Mouse (Mus musculus) spleen, postnatal 14 days (tissue): ENCODE measurements around the gene Prkg2.

ENCODE experiments used
- DNase-seq, 2 experiments: peaks; one replicate each; pipeline ENCODE4 v3.0.0; 2021 to 2022; ENCODE audit warnings: low spot score in 2 of 2

The Prkg2 gene

DNA sequence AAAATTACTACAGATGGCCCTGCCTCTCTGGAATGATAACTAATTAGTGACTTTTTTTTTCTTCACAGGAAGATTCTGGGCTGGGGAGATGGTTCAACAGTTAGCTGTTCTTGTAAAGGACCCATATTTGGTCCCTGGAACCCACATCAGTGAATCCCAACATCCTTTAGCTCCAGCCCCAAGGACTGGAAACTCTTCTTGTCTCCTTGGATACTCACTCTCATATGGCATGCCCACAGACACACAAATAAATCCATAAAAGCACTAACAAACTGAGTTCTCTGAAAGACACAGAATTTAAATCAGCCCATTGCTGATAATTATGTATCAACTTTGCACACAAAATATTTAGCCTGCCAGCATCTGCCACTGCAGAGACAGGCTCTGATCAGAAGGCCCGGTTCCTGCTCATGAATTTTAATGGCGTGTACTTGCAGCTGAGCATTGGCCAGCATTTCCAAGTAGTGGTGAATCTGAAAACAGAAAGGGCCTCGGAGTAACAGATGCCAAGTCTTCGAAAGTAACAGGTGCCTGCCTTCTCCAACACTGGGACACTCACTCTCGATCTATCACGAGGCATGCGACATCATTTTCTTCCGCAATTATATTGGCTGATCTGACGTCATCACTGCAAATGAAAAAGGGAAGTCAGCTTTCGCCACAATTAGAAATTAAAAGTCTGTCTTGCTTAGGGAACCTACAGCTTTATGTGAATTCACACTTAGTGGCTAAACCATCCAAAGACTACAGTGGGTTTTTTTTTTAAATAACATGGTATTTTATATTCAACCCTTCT is 61.1 kb downstream of the Prkg2 start:
- DNase-seq = no peak

DNA sequence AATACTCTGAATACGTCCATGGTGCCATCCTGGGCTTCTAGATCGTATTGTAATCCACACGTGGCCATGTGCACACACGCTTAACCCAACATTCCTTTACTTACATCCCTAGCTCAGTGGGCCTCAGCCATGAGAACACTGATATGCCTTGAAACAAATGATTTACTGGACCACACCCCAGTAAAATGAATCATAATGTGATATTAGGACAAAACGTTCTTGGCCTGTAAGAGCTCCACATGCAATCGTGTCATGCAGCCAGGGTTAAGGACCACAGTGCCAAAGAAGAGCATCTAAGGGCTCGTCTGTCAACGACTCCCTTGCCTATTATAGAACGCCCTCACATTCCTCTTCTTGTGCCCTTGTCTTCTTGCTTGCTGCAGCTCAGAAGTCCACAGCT is 70.5 kb downstream of the Prkg2 start:
- no peak for DNase-seq

DNA sequence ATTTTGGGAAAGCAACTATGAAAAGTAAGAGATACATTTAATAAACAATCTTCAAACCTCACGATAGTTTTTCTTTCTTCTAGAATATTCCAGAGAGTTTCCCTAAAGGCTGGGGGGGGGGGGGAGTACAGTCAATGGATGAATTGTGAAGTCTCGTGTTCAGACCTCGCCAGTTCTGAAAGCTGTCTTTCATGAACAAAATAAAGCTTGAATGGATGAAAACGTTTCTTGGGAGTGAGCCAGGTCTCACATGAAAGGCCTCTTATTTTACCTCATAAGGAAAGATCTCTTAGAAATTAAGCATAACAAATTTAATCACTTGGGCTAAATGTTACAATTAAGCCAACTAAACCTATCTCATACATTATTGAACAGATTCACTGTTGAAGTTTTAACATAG is 72.0 kb downstream of the Prkg2 start:
- DNase-seq = no peak

DNA sequence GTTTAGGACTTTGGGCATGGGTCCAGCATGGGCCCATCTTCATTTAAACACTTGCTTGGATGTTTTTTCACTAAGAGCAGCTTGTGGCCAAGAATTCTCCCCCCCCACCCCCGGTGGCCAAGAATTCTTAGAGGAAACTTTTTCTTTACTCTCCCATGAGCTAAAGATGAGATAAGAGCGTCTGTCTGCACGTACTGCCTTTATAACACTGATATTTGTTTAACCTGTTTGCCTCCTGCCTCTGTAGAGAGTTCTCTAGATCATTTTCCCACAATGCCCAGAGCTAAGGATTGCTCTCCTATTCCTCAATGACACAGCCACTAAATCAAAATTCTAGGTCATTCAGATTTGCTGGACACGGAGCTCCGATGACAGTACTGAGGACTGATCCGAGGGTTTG is 72.8 kb downstream of the Prkg2 start:
- no peak for DNase-seq

DNA sequence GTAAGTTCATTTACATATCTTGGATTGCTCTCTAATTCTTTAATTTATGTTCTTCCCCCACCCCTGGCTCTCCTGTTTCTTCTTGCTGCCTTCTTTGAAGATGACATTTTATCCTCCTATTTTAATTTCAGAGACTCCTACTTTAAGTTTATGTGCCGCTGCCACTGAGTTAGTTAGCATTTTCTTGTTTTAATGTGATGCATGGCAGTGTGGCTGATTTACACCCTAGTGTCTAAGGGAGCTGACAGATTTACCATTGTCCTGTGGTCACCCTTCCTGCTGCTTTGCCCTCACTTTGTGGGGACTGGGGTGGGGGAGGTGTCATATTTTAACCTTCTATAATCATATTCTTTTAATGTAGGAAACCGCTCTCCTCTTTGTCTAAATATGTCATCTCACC is 74.7 kb downstream of the Prkg2 start:
- no peak for DNase-seq

DNA sequence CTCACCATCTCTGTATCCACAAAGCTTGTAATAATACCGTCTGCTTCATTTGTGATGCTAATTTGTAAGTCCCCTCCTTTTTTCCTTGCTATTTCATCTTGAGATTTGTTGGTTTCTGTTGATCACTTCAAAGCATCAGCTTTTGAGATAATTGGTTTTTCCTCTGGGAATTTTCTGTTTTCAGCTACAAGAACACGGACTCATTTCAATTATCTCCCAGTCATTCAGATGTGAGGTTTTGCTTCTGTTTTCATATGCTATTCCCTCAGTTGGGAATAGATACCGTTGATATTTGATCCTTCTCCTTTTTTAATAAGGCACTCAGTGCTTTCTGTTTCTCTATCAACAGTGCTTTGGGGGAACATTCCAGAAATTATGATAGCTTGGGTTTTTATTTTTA is 81.6 kb downstream of the Prkg2 start:
- no peak for DNase-seq

DNA sequence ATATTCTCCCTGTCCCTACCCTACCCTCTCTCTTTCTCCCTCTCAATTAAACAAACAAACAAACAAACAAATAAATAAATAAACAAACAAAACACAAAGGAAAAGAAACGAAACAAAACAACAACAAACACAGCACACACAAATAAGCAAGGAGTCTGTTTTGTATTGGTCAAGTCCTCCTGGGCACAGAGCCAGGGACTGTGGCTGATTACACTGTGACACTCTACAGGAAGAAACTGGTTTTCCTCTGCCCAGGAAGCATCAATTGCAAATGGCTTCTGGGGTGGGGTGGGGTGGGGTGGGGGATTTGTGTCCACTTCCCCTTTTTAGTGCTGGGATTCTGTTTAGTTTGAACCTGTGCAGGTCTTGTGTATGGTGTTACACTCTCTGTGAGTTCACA is 83.8 kb downstream of the Prkg2 start:
- DNase-seq = no peak

DNA sequence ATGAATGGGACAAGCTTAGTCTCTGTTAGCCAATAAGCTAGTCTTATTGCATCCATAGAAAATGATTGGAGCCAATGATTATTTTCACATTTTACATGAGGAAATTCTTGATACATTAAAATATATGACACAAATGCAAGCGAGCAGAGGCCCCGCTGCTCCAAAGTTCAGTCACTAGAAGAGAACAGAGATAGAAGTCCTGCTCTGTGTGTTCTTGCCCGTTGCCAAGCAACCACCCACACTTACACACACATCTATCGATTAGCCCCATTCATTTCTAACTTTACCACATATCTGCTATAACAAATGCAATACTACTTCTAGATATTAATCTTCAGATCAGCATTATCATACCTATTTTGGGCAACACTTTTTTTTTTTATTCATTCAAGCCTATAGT is 85.6 kb downstream of the Prkg2 start:
- no peak for DNase-seq

DNA sequence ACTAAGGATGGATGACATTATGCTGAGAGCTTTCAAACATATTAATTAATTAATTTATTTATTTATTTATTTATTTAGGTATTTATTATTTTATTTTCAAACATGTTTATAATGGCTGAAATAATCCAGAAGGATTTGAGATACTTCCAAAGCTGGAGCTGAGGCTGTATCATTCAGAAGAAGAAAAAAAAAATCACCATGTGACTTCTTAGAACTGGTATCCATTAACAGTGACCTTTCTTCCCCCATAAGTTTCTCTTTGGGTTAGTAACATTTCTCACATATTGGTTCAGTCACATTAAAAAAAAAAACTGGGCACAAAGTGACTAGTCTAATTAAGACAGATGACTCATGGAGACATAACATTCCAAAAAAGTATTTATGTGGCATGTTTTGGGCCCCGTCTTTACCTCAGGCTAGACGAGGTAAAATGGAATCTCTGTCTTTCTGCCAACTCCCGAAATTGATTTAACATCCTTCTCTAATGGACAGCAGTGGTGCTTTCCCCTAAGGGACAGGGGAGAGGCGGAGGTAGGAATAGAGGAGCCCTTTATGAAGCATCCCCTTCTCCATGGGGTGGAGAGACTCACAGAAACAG is 86.6 kb downstream of the Prkg2 start:
- DNase-seq = no peak

DNA sequence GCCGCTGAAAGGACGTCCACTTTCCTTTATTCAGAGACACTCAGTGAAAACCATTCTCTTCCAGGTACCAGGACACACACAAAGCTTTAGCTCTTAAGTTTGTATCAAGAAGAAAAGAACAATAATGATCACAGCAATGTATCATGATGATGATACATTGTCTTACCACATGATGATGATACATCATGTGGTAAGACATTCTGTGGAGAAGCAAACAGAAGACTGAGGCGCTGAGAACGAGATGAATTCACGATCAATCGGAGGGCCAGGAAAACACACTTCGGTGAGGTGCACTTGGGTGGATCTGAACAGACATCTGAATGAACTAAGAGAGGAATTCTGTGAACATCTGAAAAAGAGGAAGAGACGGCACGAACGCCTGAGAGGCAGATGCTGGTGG is 87.4 kb downstream of the Prkg2 start:
- no peak for DNase-seq

DNA sequence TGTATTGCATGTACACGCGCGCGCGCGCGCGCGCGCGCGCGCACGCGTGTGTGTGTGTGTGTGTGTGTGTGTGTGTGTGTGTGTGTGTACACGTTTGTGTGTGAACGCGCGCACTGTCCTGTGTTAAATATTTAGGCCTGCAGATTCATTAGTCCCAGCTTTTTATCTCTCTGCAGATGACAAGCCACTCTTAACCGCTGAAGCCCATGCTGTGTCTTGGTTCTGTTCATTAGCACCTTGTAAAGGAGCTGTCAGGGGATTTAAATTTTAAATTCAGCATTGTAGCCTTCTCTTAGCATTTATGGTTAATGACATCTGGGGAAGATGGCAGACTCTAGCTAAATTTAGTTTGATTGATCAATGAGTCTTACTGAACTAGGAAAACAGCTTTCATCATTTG is 90.5 kb downstream of the Prkg2 start:
- no peak for DNase-seq

DNA sequence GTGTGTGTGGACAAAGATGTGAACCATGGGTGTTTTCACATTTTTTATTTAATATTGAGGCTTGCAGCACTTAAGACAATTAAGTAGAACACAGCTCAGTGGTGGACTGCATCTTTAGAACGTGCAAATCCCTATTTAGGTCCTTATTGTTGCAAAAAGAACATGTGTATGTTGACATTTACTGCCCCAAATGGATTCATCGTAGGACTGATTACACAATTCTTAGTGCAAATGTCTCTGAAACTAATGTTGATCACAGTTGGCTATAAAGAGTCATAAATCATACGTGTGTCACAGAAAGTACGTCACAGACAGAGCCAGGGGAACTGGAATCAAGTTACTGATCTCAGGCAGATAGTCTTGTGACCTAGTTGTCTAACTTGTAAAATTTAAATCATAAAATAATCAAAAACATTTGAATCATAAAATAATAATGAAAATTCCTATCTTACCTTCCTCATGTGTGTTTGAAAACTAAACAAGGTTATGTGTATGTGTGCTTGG is 91.0 kb downstream of the Prkg2 start:
- no peak for DNase-seq

DNA sequence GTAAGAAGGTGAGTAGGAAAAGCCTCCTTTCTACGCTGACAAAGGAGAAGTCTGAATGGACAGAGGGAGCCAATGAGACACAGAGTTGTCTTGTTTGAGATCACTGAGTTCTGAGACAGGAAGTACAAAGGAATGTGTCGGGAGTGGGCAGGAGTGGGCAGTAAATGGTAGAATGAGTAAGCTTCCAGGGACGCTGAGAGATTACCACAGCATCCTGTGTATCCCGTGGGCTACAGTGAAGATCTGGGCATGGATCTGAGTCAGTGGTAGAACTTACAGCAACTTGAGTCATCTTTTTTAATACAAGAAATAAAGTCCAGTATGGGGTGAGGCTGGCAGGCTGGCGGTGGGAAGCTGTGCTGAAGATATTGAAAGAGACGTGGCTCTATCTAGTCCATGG is 93.4 kb downstream of the Prkg2 start:
- DNase-seq = no peak

DNA sequence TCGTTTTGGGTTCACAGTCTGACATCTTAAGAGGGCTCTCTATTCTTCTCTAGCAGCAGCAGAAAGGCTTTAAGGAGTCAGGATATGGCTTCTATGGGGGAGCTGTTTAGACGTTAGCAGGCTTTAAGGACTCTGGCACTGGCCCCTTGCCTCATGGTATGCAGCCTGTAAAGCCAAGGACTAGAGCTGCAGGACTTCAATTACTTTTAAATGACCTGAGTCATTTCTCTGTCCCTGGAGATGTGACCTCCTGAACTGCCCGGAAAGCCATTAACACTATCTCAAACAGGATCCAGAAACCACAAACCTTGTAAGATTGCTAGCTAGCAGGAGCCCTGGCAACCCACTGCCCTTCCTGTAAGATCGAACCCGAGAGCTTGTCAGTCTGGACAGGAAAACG is 96.4 kb downstream of the Prkg2 start:
- no peak for DNase-seq

DNA sequence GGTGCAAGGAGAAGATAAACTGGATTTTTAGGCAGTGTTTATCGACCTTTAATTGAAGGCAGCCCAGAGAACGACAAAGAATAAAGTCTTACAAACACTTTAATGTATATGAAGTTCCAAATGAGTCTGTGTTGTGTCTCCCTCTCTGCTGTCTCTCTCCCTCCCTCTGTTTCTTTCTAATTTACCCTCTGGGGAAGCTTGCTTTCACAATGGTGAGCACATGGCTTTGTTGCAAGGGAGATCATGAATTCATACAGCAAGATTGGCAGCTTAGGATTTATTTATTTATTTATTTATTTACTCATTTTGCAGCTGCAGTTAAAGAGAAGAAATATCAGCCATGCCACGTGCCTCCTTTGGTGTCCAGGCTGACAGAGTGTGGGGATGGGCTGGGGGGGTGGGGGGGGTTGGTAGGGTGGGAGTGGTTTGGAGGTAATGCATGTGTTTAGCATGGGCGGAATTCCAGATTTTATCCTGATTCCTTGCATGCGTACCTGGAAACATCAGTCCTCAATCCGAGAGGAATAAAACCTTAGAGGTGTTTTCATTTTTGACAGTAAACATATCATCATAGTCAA is 97.4 kb downstream of the Prkg2 start:
- DNase-seq = no peak

DNA sequence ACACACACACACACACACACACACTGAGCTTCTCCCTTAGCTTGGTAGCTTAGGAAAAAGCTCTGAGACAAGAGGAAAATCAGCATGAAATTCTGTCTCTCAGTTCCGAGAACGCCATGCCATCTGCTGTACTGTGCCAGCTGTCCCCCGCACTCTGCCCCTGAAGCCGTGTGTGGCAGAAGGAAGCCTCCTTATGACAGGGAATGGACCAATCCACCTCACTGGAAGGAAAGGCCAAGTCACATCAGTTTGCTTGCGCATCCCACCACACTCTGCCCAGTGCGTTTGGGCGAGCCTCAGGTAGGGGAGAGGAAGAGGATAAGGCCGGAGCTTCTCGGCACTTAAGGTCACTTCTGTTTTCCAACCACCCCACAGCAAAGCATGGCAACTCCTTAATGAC is 98.0 kb downstream of the Prkg2 start:
- no peak for DNase-seq

DNA sequence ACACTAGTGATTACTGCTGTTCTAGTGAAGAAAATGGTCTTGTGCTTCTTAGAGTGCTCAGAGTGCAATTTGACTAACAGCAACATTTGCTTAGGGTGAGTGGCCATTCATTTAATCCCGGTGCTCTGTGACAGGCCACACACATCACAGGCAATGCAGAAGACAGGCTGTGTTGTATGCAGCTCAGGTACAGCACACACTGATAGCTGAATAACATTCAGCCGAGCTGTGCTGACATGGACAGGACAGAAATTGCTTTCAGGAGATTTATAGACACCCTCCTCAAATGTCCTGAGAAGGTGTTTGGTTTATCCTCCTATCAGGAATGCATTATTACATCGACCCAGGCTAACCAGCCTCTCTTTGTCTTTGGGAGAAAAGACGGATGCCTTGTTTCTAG is 99.3 kb downstream of the Prkg2 start:
- no peak for DNase-seq

DNA sequence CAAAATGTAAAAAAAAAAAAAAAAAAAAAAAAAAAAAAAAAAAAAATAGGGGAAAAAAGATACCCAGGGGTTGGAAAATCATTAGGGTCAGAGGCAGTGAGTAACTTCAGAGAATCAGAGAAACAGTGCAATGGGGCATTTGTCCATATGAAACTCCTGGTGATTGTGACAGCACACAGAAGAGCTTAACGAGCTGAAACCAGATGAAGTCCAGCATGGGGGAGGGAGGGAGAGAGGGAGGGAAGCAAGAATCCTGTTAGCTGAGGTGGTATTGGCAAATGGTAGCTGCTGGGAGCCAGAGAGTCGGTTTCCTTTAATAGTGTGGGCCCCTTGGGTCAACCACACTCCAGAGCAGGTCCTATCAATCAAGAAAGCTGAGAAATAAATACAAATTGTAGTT is 100.5 kb downstream of the Prkg2 start:
- DNase-seq = no peak

DNA sequence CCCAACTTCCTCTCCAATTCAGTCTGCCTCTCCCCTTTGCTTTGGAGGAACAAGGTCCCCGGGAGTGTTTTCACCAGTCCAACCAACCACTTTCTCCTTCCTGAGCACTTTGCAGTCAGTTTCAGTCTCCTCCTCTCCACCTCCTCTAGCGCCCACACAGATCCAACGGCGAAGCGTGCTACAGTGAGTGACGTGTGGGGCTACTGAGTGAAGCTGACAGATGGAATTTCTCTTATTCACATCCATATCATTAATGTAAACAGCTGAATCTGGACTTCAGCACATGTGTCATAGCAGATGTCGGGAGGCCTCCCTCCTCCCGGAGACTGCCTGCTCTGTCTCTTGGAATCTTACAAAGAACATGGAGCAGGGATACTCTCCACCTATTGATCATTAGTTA is 101.2 kb downstream of the Prkg2 start:
- DNase-seq = no peak

DNA sequence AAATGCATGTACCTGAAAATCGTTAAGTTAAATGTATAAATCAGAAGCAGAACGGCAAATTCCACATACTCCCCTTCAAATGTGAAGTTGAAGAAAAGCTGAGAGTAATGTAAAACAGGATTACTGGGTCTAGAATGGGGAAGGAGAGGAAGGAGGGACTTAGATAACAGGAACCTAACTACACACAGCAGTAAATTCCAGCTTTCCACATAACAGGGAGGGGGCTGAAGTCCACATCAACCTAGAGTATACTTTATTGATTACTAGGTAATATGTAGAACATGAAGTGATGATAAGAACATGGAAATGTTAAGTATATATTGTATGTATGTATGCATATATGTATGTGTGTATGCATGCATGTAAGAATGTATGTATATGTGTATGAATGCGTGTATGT is 114.2 kb downstream of the Prkg2 start:
- DNase-seq = no peak

DNA sequence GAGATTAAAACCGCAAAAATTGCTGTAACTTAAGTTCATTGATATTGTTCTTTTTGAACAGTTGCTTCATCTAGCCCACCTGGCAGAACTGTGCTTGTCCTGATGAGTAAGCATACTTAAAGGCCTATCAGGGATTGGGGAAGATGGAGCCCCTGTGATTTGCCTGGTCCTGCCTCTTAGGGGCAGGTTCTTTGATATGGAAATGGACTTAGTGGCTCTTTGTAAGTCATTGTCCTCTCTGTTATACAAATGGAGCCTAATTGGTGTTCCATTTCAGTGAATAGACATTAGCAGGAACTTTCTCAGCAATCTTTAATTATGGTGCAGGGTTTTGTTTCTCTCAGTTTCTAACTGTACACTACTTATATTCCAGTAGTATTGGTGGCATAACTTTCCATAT is 115.5 kb downstream of the Prkg2 start:
- no peak for DNase-seq

DNA sequence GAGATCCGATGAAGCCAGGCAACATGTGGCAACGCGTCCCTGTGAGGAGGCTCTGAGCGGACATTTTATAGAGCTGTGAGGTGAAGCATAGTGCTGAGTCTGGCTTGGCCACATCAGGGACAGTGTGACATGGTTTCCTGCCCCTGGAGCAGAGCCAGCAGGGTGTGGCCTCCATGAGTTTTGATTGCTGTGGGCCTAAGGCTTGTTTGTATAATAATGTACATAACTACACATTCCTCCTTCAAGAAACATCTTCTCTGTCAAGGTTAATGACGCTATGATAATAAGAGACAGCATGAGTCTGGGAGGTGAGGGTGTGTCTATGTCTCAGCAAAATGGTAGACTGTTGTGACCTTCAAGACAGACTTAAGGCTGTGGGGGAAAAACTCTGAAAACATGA is 118.4 kb downstream of the Prkg2 start:
- no peak for DNase-seq

DNA sequence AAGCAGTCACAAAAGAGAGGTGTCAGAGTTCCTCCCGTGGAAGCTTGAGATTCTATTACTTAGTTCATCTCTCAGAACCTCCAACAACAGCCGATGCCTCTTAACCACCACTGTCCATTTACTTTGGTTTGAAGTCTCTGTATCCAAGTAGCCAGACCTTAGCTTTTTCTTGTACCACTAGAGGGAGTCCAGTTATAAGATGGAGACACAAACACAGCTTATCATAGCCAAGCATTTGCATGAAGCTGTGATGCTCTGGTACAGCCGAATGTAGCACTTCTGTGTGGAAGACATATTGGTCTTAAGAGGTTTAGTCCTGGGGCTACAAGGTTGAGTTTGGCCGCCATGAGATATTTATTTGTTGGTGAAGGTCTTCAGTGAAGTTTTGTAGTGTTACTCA is 134.8 kb downstream of the Prkg2 start:
- DNase-seq = no peak
